Mouse (Mus musculus): Measurements from ENCODE around the gene Acnat1.

GRCm38 (mm10) chr4:49480896-49481295 lies 7.2 kb upstream of the Acnat1 start:
- no peak for TF ChIP-seq CHD2 (IDR thresholded peaks at IDR 0.05; ENCODE audit: low read depth, low read length)
- no peak for TF ChIP-seq ZNF384 (IDR thresholded peaks at IDR 0.05; ENCODE audit: low read depth, low read length)
- no peak for TF ChIP-seq HCFC1 (IDR thresholded peaks at IDR 0.05; ENCODE audit: borderline replicate concordance, insufficient read depth, low read length)
- TF ChIP-seq MAFK (IDR thresholded peaks at IDR 0.05; ENCODE audit: insufficient read depth, low read depth, low read length) = no peak
- no peak for TF ChIP-seq ZC3H11A (IDR thresholded peaks at IDR 0.05; ENCODE audit: borderline replicate concordance, low read depth, low read length)
